Mouse (Mus musculus): ENCODE data around the gene Mier3. TPM values are rescaled to one million over a fixed set of nuclear protein-coding genes. Genes with fewer than 3 reads are reported as not detected.
"Not testable (repeated sequence)": the region's sequence is repeated elsewhere in the genome, so short reads cannot be mapped to it uniquely, and the experiment has no call there.

The Mier3 gene
- polyA plus RNA-seq, 1 experiment from 2014 or later, result 29.9 TPM

DNA sequence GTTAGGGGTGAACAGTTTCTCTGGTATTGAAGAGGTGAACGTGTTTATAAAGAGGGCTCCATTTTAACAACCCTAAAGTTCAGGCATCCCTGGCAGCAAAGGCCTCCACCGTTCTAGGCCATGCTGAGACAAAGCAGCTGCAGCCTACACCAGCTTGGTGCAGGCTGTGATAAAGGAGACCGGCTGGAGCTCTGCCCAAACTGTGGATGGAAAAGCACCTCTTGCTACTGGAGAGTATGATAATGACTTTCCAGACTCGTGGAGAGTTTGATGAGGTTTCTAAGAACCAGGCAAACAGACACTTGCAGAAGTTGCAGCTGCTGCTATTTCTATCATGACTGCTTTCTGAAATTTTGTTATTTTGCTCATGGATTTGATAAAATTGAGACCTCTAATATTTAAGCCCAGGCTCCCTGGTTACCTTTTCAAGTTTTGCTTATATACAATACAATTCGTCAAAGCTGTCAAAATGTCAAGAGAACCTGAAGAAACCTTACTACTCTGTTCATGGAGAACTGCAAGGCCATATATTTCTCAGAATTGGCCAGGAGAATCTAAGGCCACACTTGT, 3.4 kb downstream of the Mier3 start:
- Histone ChIP-seq H3K27me3 (ENCODE audit: control insufficient read depth, insufficient read depth, low read length) (no peaks in the 10 kb centered on the region), H3K4me3 (ENCODE audit: low read depth, low read length) (no peak overlapping the region), H3K9ac (replicated peaks; ENCODE audit: low read depth, low read length) (no peak overlapping the region), H3K27ac (ENCODE audit: low read length) (no peak overlapping the region), H3K4me2 (replicated peaks; ENCODE audit: low read depth, low read length) (no peak overlapping the region), H3K9me3 (ENCODE audit: control insufficient read depth, low read depth, low read length) (no peaks in the 10 kb centered on the region), H3K36me3 (ENCODE audit: control insufficient read depth, insufficient read depth, low read length) (no peaks in the 10 kb centered on the region), H3K4me1 (ENCODE audit: control insufficient read depth, insufficient read depth, low read length) (no peaks in the 10 kb centered on the region)
- 31% methylated on average over 5 of the region's 5 CpGs for WGBS
- no peak for ATAC-seq (ENCODE audit: insufficient number of reproducible peaks, insufficient read depth, low FRiP score, low read depth)

DNA sequence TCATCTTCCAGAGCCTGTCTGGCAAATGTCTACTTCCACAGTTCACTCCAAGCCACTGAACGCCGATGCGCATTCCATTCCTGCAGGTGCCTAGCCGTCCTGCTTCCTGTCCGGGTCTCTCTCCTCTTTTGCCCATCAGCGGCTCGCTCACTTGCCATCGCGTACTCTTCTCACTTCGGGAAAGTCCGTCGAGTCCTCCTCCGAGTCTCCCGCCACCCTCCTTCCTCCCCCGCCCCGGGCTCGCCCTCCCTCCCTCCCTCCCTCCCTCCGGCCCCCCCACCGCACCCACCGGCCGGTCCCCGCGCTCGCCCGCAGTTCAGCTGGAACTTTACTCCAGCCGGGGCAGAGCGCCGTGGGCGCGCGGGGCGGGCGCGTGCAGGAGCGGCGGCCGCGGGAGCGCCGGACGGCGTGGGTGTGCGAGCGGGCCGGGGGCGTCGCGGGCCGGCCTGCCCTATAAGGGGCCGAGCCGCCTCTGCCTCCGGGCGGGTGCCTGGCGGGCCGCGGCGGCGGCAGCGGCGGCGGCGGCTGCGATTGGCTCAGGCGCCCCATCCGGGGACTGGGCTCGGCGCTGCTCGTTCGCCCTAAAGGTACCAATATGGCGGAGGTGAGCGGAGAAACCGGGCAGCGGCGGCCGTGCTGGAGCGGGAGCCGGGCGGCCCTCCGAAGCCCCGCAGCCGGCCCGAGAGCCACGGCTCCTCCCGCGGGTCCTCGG, 5.1 kb downstream of the Mier3 start:
- Histone ChIP-seq H3K4me3 (ENCODE audit: low read depth, low read length) (peak overlapping the region; percentile 94), H3K4me2 (replicated peaks; ENCODE audit: low read depth, low read length) (peak overlapping the region; percentile 84), H3K9me3 (ENCODE audit: control insufficient read depth, low read depth, low read length) (no peaks in the 10 kb centered on the region), H3K4me1 (ENCODE audit: control insufficient read depth, insufficient read depth, low read length) (no peaks in the 10 kb centered on the region), H3K9ac (replicated peaks; ENCODE audit: low read depth, low read length) (peak overlapping the region; percentile 93), H3K27me3 (ENCODE audit: control insufficient read depth, insufficient read depth, low read length) (no peaks in the 10 kb centered on the region), H3K36me3 (ENCODE audit: control insufficient read depth, insufficient read depth, low read length) (no peaks in the 10 kb centered on the region), H3K27ac (ENCODE audit: low read length) (peak overlapping the region; percentile 95)
- under 1% methylated on average over 82 of the region's 86 CpGs for WGBS
- peak; percentile 95 for ATAC-seq (ENCODE audit: insufficient number of reproducible peaks, insufficient read depth, low FRiP score, low read depth)

DNA sequence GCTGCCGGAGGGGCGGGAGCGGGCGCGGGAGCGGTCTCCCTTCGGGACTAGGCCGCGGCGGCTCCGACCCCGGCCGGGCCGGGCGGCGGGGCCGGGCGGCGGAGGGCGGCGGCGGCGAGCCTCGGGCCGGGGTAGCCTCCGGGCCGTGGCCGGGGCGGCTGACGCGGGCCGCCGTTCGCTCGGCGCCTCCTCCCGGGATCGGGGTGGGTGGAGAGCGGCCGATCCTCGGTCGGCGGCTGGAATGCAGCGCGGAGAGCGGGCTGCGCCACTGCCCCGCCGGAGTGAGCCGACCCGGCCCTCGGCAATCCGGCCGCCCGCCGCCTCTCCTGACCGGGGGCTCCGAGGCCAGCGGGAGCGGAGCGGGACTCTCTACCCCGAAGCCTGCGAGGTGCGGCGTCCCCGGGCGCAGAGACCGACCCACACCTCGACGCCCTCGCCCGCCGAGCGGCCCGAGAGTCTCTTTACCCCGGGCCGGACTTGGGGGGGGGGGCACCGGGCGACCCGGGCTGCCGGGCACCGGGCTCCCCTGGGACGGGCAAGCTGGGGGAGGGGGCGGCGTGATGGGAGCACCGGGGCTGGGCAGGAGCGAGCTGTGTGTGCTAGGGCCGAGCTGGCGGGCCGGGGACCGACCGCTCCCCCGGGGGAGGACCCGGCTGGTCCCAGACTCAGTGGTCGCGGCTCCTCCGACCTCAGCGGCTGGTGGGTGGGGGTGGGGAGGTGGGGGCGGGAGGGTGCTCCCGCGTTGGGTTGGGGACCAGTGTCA, 5.9 kb downstream of the Mier3 start:
- no peaks in the 10 kb centered on the region for H3K4me1 ChIP-seq (ENCODE audit: control insufficient read depth, insufficient read depth, low read length)
- peak overlapping the region; percentile 93 for H3K9ac ChIP-seq (replicated peaks; ENCODE audit: low read depth, low read length)
- peak overlapping the region; percentile 94 for H3K4me3 ChIP-seq (ENCODE audit: low read depth, low read length)
- peaks cover 6% of the 10 kb centered on the region; the same call in 1 of the 2 replicates for H3K36me3 ChIP-seq (ENCODE audit: control insufficient read depth, insufficient read depth, low read length)
- under 1% methylated on average over 81 of the region's 101 CpGs for WGBS
- peak; percentile 47 for ATAC-seq (ENCODE audit: insufficient number of reproducible peaks, insufficient read depth, low FRiP score, low read depth)
- peak overlapping the region; percentile 95 for H3K27ac ChIP-seq (ENCODE audit: low read length)
- H3K9me3 ChIP-seq (ENCODE audit: control insufficient read depth, low read depth, low read length), result no peaks in the 10 kb centered on the region
- H3K4me2 ChIP-seq (replicated peaks; ENCODE audit: low read depth, low read length), result peak overlapping the region; percentile 84
- no peaks in the 10 kb centered on the region for H3K27me3 ChIP-seq (ENCODE audit: control insufficient read depth, insufficient read depth, low read length)

DNA sequence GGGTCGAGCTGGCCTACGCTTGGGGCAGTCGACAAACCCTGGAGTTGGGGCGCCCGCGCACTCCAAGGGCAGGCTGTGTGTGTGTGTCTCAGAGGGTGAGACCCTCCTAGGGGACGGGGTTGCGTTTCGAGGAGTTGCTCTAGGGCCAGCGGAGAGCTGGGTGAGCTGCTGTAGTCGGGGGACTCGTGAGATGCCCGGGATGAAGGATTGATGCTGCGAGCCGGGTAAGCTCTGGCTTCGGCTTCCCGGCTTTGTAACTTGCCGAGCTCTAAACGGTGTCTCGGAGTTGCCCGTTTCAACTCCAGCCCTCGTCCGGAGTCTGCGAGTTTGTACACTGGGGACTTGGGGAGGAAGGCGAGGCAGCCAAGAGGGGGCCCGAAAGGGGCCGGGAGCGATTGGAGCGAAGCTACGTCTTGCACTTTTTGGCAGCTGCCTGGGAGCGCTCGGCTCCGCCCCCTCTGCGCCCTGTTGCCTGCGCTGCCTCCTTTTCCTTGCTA, 6.6 kb downstream of the Mier3 start:
- Histone ChIP-seq H3K4me1 (ENCODE audit: control insufficient read depth, insufficient read depth, low read length) (no peaks in the 10 kb centered on the region), H3K36me3 (ENCODE audit: control insufficient read depth, insufficient read depth, low read length) (peaks cover 13% of the 10 kb centered on the region; the same call in 1 of the 2 replicates), H3K9ac (replicated peaks; ENCODE audit: low read depth, low read length) (peak overlapping the region; percentile 93), H3K9me3 (ENCODE audit: control insufficient read depth, low read depth, low read length) (no peaks in the 10 kb centered on the region), H3K27me3 (ENCODE audit: control insufficient read depth, insufficient read depth, low read length) (no peaks in the 10 kb centered on the region), H3K4me2 (replicated peaks; ENCODE audit: low read depth, low read length) (peak overlapping the region; percentile 84), H3K4me3 (ENCODE audit: low read depth, low read length) (peak overlapping the region; percentile 94), H3K27ac (ENCODE audit: low read length) (peak overlapping the region; percentile 95)
- under 1% methylated on average over 35 of the region's 35 CpGs for WGBS
- peak; percentile 68 for ATAC-seq (ENCODE audit: insufficient number of reproducible peaks, insufficient read depth, low FRiP score, low read depth)

DNA sequence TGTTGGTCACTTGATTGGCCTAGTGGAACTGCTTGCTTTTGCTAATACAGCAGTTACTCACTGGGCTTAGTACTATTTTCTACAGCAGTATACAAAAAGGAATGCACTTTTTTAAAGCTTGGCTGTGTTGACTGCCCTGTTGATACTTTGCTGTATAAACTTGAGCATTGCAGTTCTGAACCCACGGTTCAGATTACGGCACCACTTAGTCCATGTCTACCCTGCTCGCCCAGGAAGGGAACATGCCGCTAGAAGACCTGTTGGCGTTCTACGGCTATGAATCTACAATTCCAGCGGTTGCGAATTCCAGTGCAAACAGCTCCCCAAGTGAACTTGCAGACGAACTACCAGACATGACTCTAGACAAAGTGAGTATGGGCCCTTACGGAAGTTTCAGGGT, 22.6 kb downstream of the Mier3 start:
- H3K4me2 ChIP-seq (replicated peaks; ENCODE audit: low read depth, low read length), result no peak overlapping the region
- no peaks in the 10 kb centered on the region for H3K4me1 ChIP-seq (ENCODE audit: control insufficient read depth, insufficient read depth, low read length)
- no peak overlapping the region for H3K4me3 ChIP-seq (ENCODE audit: low read depth, low read length)
- 96% methylated on average over 10 of the region's 10 CpGs for WGBS
- no peak overlapping the region for H3K27ac ChIP-seq (ENCODE audit: low read length)
- no peaks in the 10 kb centered on the region for H3K27me3 ChIP-seq (ENCODE audit: control insufficient read depth, insufficient read depth, low read length)
- H3K9ac ChIP-seq (replicated peaks; ENCODE audit: low read depth, low read length), result no peak overlapping the region
- H3K9me3 ChIP-seq (ENCODE audit: control insufficient read depth, low read depth, low read length), result no peaks in the 10 kb centered on the region
- ATAC-seq (ENCODE audit: insufficient number of reproducible peaks, insufficient read depth, low FRiP score, low read depth), result no peak
- H3K36me3 ChIP-seq (ENCODE audit: control insufficient read depth, insufficient read depth, low read length), result peaks cover 59% of the 10 kb centered on the region

DNA sequence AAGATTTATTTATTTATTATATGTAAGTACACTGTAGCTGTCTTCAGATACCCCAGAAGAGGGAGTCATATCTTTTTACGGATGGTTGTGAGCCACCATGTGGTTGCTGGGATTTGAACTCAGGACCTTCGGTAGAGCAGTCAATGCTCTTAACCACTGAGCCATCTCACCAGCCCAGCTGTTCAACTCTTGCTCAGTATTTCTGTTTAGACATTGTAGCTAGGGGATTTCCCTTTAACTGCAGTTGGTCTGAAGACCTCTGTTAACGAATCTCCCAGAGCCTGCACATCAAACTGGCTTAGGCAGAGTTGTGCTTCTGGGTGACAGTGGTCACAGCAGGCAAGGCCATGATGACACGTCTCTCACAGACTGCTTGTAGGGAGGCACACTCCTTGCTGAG, 23.2 kb downstream of the Mier3 start:
- not testable (repeated sequence) for H3K27ac ChIP-seq (ENCODE audit: low read length); H3K9ac ChIP-seq (replicated peaks; ENCODE audit: low read depth, low read length); ATAC-seq (ENCODE audit: insufficient number of reproducible peaks, insufficient read depth, low FRiP score, low read depth); H3K9me3 ChIP-seq (ENCODE audit: control insufficient read depth, low read depth, low read length); H3K27me3 ChIP-seq (ENCODE audit: control insufficient read depth, insufficient read depth, low read length); H3K4me1 ChIP-seq (ENCODE audit: control insufficient read depth, insufficient read depth, low read length); H3K4me3 ChIP-seq (ENCODE audit: low read depth, low read length); H3K4me2 ChIP-seq (replicated peaks; ENCODE audit: low read depth, low read length)
- H3K36me3 ChIP-seq (ENCODE audit: control insufficient read depth, insufficient read depth, low read length), result peaks cover 64% of the 10 kb centered on the region
- 89% methylated on average over 4 of the region's 4 CpGs for WGBS

DNA sequence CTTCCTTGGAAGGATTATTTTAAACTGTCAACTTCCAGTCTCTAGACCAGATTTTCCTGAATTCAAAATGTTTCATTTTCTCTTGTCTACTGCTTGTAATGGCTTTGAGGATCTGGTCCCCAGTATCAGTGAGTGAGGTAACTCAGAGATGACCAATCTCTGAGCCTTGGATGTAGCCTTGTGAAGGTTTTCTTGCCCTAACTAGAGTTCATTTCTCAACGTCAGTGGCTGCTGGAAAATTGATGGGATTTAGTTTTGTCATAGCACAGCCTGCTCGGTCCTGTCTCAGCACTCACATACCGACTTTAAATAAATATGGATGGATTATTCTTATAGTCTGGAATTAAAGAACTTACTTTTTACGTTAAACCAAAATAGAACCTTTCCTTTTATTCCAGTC, 29.8 kb downstream of the Mier3 start:
- 82% methylated on average over 4 of the region's 4 CpGs for WGBS
- no peaks in the 10 kb centered on the region for H3K4me1 ChIP-seq (ENCODE audit: control insufficient read depth, insufficient read depth, low read length)
- H3K4me3 ChIP-seq (ENCODE audit: low read depth, low read length), result no peak overlapping the region
- peaks cover 92% of the 10 kb centered on the region for H3K36me3 ChIP-seq (ENCODE audit: control insufficient read depth, insufficient read depth, low read length)
- ATAC-seq (ENCODE audit: insufficient number of reproducible peaks, insufficient read depth, low FRiP score, low read depth), result no peak
- no peaks in the 10 kb centered on the region for H3K27me3 ChIP-seq (ENCODE audit: control insufficient read depth, insufficient read depth, low read length)
- H3K4me2 ChIP-seq (replicated peaks; ENCODE audit: low read depth, low read length), result no peak overlapping the region
- H3K9me3 ChIP-seq (ENCODE audit: control insufficient read depth, low read depth, low read length), result no peaks in the 10 kb centered on the region
- H3K9ac ChIP-seq (replicated peaks; ENCODE audit: low read depth, low read length), result no peak overlapping the region
- H3K27ac ChIP-seq (ENCODE audit: low read length), result no peak overlapping the region

DNA sequence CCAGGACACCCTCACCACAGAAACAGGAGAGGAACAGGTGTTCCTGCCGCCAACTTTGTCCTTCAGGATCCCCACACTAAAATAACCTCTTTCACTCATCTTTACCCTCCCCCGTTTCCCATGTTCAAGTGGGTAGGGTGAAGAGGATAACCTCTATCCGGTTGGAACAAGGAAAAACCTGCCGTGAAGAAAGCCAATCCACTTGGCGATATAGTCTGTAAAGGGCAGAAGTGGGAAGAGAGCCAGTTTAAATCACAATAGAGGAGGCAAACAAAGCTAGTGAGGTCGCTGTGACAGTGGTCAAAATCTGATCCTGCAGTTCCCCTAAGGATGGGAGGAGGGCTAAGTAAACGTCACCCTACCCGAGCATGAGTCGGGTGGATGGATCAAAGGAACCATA, 38.9 kb downstream of the Mier3 start:
- no peaks in the 10 kb centered on the region for H3K4me1 ChIP-seq (ENCODE audit: control insufficient read depth, insufficient read depth, low read length)
- no peak overlapping the region for H3K9ac ChIP-seq (replicated peaks; ENCODE audit: low read depth, low read length)
- no peaks in the 10 kb centered on the region for H3K27me3 ChIP-seq (ENCODE audit: control insufficient read depth, insufficient read depth, low read length)
- no peak for ATAC-seq (ENCODE audit: insufficient number of reproducible peaks, insufficient read depth, low FRiP score, low read depth)
- WGBS, result 64% methylated on average over 9 of the region's 9 CpGs
- no peak overlapping the region for H3K4me2 ChIP-seq (replicated peaks; ENCODE audit: low read depth, low read length)
- no peaks in the 10 kb centered on the region for H3K9me3 ChIP-seq (ENCODE audit: control insufficient read depth, low read depth, low read length)
- no peak overlapping the region for H3K4me3 ChIP-seq (ENCODE audit: low read depth, low read length)
- H3K27ac ChIP-seq (ENCODE audit: low read length), result no peak overlapping the region
- peaks cover 19% of the 10 kb centered on the region for H3K36me3 ChIP-seq (ENCODE audit: control insufficient read depth, insufficient read depth, low read length)
